Mouse (Mus musculus) heart, postnatal 36 days (tissue): Measurements from ENCODE around the gene Nfatc4. TPM values are rescaled to one million over a fixed set of nuclear protein-coding genes. Genes with fewer than 3 reads are reported as not detected.

Source experiments
- DNase-seq, 2 experiments: peaks; one replicate each; pipeline ENCODE4 v3.0.0; 2021 to 2022
- intact Hi-C: fragments of 180-260 bp; cut with DNase I; formaldehyde crosslinking; loops from one replicate; pipeline ENCODE4 v1.15.1; 2025
- total RNA-seq, 2 experiments: library from RNA; stranded (reverse); gene quantifications; 2 replicates each; pipeline ENCODE4 v1.2.3; 2021

The Nfatc4 gene
- total RNA-seq, 2 experiments from 2014 or later = 5.0 to 5.1 TPM

- intact Hi-C loops = no loop called here
- DNase-seq = no peak
Measured at GRCm38 (mm10) chr14:55878316-55878940, 55.5 kb downstream of the Nfatc4 start.

GRCm38 (mm10) chr14:55879623-55880022 is 56.7 kb downstream of the Nfatc4 start:
- intact Hi-C loops = no loop called here
- peak; percentile 65 to 77 for DNase-seq

- no peak for DNase-seq
- intact Hi-C loops = no loop called here
Measured at GRCm38 (mm10) chr14:55880982-55881381, 58.0 kb downstream of the Nfatc4 start.

GRCm38 (mm10) chr14:55882171-55882641 is 59.3 kb downstream of the Nfatc4 start:
- intact Hi-C loops = no loop called here
- no peak for DNase-seq

GRCm38 (mm10) chr14:55883149-55883661 is 60.3 kb downstream of the Nfatc4 start:
- intact Hi-C loops = no loop called here

More at GRCm38 (mm10) chr14:55883149-55883661, 60.3 kb downstream of the Nfatc4 start:
- DNase-seq = no peak

Other genes starting within 250 kb of the Nfatc4 start
- 100 to 1,000 TPM; 188 to 200 TPM for gene Fitm1, start 247.5 kb upstream of the Nfatc4 start, total RNA-seq
- 100 to 1,000 TPM; 250 to 298 TPM for gene Psme1, start 245.0 kb upstream of the Nfatc4 start, total RNA-seq
- 10 to 100 TPM; 59.7 to 63.2 TPM for gene Emc9, start 237.8 kb upstream of the Nfatc4 start, total RNA-seq
- gene Psme2, start 232.0 kb upstream of the Nfatc4 start, total RNA-seq = 100 to 1,000 TPM; 103 to 107 TPM
- 10 to 100 TPM; 29.1 to 35.0 TPM for gene Rnf31, start 231.4 kb upstream of the Nfatc4 start, total RNA-seq
- gene Irf9, start 219.6 kb upstream of the Nfatc4 start, total RNA-seq = 10 to 100 TPM; 10.6 to 17.7 TPM
- gene Rec8, start 205.1 kb upstream of the Nfatc4 start, total RNA-seq = under 1 TPM; 0.11 to 0.19 TPM
- gene Ipo4, start 187.2 kb upstream of the Nfatc4 start, total RNA-seq = 10 to 100 TPM; 54.1 to 62.7 TPM
- gene Gm49378, start 185.2 kb upstream of the Nfatc4 start, total RNA-seq = 1 to 10 TPM; 3.0 to 3.7 TPM
- 10 to 100 TPM; 38.3 to 42.1 TPM for gene Tm9sf1, start 179.3 kb upstream of the Nfatc4 start, total RNA-seq
- under 1 TPM; 0.51 to 0.61 TPM for gene Tssk4, start 173.0 kb upstream of the Nfatc4 start, total RNA-seq
- gene Mdp1, start 162.6 kb upstream of the Nfatc4 start, total RNA-seq = 10 to 100 TPM; 42.6 to 57.7 TPM
- gene Gmpr2, start 151.2 kb upstream of the Nfatc4 start, total RNA-seq = 10 to 100 TPM; 10.8 to 11.0 TPM
- 100 to 1,000 TPM; 242 to 257 TPM for gene Nedd8, start 151.0 kb upstream of the Nfatc4 start, total RNA-seq
- 10 to 100 TPM in 1 of 2 experiments, 1 to 10 TPM in 1; 10.0 to 12.9 TPM for gene Tinf2, start 141.3 kb upstream of the Nfatc4 start, total RNA-seq
- under 1 TPM; 0.31 to 0.33 TPM for gene Tgm1, start 109.2 kb upstream of the Nfatc4 start, total RNA-seq
- 10 to 100 TPM; 12.7 to 13.3 TPM for gene Rabggta, start 100.9 kb upstream of the Nfatc4 start, total RNA-seq
- 10 to 100 TPM; 41.3 to 44.2 TPM for gene Dhrs1, start 77.5 kb upstream of the Nfatc4 start, total RNA-seq
- 10 to 100 TPM in 1 of 2 experiments, 1 to 10 TPM in 1; 8.4 to 12.8 TPM for gene Nop9, start 77.5 kb upstream of the Nfatc4 start, total RNA-seq
- 1 to 10 TPM in 1 of 2 experiments, under 1 TPM in 1; 0.64 to 1.6 TPM for gene Cideb, start 64.7 kb upstream of the Nfatc4 start, total RNA-seq
- under 1 TPM in 1 of 2 experiments, not detected in 1; 0.19 TPM for gene Ltb4r2, start 61.7 kb upstream of the Nfatc4 start, total RNA-seq
- gene Ltb4r1, start 57.2 kb upstream of the Nfatc4 start, total RNA-seq = under 1 TPM in 1 of 2 experiments, not detected in 1; 0.24 TPM
- gene Adcy4, start 39.0 kb upstream of the Nfatc4 start, total RNA-seq = 10 to 100 TPM; 18.0 to 21.0 TPM
- 1 to 10 TPM; 3.0 to 5.1 TPM for gene Ripk3, start 34.3 kb upstream of the Nfatc4 start, total RNA-seq
- gene Nynrin, start 30.9 kb downstream of the Nfatc4 start, total RNA-seq = 10 to 100 TPM in 1 of 2 experiments, 1 to 10 TPM in 1; 9.5 to 10.5 TPM
- gene Cbln3, start 61.2 kb downstream of the Nfatc4 start, total RNA-seq = under 1 TPM in 1 of 2 experiments, not detected in 1; 0.19 TPM
- gene Khnyn, start 61.8 kb downstream of the Nfatc4 start, total RNA-seq = 10 to 100 TPM; 13.0 to 14.7 TPM
- 100 to 1,000 TPM; 109 to 116 TPM for gene Sdr39u1, start 77.1 kb downstream of the Nfatc4 start, total RNA-seq
- 1 to 10 TPM; 1.5 to 1.7 TPM for gene Cma1, start 121.5 kb downstream of the Nfatc4 start, total RNA-seq
- gene Cma2, start 127.8 kb downstream of the Nfatc4 start, total RNA-seq = not detected
- gene Mcpt1, start 194.8 kb downstream of the Nfatc4 start, total RNA-seq = not detected
- not detected for gene Mcpt9, start 207.4 kb downstream of the Nfatc4 start, total RNA-seq
- gene Mcpt2, start 218.9 kb downstream of the Nfatc4 start, total RNA-seq = not detected
- gene Mcpt4, start 239.2 kb downstream of the Nfatc4 start, total RNA-seq = 1 to 10 TPM; 1.2 to 1.9 TPM